Mouse (Mus musculus) layer of hippocampus, postnatal 36 days (tissue): ENCODE measurements at regions not wholly inside any gene's neighbourhood (a gene's known extent, or its start where the extent isn't known, plus 50 kb on each side); places are given as distances from the start of the nearest gene placed in this dataset.

ENCODE experiments used
- DNase-seq, 2 experiments: peaks; one replicate each; pipeline ENCODE4 v3.0.0; 2022

DNA sequence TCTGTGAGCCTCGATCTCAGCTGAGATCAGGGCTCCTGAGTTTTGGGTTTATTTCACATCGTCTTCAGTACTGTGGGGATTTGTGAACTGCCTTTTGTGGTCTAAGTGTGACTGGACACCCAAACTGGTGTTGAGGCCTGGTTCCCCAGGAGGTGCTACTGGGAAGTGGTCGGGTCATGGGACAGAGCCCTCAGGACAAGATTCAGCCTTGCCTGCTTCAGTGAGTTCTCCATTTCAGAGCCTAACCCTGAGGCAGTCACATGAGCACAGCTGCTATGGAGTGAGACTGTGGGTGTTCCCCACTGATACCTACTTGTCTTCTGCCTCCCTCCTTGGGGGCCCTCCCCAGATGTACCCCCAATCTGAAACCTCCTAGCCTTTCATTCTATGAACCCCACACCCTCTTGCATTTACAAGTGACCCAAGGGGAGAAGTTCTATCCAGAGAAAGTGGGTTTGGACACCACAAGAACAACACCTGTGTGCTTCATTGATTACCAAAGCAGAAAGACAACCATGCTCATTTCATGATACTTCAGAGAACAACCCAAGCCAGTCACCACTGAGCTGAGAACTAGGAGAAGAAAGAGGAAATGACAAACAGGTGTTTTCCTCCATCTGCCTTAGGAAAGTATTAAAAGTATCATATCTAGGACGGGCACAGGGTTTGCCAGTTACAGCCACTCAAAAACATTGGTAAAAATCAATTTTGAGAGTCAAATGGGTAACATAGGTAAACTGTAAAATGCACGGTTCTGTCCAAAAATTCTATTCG lies 255.8 kb downstream of the Tle3 start:
- DNase-seq: no peak

DNA sequence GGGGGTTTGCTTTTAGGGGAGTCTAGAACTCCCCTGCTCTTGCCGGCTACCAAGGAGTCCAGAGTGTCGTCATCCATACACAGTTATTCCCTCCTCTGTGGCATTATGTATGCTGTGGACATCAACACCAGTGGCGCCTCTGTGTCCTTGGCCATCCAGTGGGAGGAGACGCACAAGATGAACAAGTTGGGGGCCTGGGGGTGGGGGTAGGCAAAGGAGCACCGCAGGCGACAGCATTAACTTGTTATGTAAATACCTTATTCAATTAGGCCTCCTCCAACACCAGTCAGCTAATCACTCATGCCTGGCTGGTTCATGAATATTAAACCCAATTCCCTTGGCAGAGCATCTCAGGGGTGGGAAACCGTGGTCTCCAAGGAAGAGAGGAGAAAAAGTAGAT lies 250.8 kb downstream of the Tle3 start:
- DNase-seq: peak in 1 of 2 experiments; percentile 9

DNA sequence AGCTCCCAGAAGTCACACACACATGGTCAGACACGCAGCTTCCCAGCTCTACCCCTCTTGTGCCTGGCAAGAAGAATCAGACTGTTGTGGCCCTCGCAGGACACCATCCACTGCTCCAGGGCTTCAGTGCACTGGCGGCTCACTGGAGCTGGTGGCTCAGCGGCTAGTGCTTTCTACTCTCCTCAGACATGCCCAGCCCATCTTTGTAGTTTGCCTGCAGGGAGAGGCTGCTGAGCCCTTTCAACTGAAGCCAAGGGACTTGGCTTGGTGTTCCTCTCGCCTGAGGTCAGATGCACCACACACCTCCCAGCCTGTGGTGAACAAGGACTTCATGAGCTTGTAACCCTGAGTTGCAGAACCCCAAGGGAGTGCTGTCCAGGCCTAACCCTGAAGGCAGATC lies 249.8 kb downstream of the Tle3 start:
- DNase-seq: no peak

DNA sequence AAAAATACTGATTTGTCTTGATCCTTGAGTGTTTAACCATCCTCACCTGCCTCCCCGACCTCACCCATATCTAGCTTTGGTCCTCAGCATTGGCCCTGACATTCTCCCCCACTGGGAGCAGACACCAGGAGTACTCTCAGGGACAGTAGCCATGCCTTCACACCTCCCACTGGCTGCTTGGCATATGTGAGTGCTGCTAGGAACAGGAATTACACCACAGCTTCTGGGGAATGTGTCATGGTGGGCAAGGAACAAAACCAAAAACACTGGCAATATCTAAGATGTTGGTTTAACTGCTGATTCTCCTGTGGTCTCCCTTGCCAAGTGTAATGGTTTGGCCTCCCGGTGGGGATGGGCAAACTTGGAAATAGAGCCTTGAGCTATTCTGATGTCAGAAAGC lies 248.6 kb downstream of the Tle3 start:
- DNase-seq: no peak

DNA sequence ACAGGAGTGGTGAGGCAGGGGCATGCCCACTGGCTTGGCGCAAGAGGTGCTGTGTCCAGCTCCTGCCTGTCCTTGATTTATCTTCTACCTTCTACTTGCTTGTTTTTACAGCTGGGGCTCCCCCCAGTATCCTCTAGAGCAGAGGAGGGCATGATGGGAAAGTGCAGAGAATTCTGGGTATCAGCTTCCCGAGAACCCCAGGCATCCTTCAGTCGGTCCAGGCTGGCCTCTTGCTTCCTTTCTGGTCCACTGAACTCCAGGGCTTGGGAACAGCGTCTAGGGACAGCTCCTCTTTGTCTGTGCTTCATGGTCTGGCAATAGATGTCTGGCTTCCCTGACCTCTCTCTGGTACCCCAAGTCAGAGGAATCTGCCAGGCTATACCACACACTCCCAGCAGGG lies 247.9 kb downstream of the Tle3 start:
- DNase-seq: no peak

DNA sequence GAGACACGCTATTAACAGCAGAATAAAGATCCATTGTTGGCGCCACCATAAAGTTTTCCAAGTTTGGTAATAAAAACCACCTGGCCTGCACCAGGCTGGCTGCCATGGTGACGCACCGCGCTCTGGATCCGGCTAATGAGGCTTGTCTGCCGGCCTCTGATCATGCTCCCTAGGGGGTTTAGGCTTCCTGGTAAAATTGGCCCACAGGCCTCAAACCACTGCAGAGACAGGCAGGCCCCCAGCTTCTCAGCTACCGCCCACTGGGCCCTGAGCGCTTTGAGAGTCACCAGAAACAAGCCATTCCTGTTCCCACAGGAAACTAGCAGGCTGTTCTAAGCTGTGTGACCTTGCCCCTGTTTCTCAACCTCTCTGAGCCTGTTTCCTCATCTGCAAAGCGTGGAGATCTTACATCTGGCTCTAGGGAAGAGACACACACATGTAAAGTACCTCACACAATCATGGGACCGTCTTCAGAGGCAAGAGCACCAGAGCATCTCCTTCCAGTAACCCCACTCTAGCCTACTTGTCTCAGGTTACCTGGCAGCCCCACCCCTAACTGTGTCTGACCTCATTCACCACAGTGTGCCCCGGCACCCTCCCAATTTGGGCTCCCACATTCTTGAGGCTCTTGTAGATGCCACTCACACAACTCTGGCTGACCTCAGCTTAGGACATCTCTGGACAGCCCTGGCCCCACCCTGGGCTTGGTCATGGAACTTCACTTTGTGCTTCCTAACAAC lies 246.5 kb downstream of the Tle3 start:
- DNase-seq: peak; percentile 11 to 43

DNA sequence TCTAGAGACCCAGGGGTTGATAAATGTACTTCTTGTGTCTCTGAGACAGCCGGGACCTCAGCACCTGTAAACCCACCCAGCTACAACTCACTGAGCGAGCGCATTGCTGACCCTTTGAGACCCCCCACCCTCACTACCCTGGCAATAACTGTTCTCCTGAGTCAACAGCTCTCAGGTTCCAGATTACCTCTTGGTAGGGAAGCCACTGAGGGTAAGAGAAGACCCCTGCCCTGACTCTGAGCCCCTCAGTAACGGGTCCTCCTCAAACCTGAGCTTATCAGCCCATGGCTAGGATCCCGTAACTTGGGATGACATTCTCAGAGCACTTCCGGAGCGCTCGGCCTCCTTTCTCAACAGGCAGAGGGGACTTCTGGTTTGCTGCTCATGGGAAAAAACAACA lies 245.8 kb downstream of the Tle3 start:
- DNase-seq: no peak

DNA sequence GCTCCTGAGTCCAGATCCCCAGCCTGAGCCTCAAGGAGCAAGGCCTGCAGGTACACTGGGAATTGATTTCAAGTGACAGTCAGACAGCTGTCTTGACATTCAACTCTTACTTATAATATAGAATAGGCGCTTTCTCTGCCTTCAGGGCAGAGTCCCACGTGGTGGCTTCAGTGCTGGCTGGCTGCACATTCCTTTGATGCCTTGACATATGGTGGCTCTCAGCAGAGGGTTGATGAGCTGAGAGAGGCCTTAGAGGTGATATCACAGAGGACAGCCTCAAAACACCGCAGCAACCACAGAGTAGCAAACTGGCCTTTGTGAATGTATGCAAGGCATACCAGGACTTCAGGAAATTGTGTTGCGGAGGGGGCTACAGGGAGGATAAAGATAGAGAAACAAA lies 243.4 kb downstream of the Tle3 start:
- DNase-seq: no peak

DNA sequence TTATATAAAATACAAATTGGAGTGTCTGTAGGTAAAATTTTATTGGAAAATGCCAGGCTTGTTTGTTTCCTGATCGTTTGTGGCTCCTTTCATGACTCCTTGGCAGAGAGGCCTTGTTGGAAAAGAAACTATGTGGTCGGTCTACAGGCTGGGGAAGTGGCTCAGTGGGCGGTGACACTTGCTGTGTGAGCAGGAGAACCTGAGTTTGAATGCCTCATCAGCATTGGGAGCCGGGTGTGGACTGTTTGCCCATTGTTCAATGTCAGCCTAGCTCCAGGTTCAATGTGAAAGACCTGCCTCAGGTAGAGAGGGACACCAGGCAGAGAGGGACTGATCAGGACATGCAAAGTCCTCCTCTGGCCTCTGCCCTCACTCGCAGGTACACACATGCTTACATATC lies 235.4 kb downstream of the Tle3 start:
- no peak for DNase-seq

DNA sequence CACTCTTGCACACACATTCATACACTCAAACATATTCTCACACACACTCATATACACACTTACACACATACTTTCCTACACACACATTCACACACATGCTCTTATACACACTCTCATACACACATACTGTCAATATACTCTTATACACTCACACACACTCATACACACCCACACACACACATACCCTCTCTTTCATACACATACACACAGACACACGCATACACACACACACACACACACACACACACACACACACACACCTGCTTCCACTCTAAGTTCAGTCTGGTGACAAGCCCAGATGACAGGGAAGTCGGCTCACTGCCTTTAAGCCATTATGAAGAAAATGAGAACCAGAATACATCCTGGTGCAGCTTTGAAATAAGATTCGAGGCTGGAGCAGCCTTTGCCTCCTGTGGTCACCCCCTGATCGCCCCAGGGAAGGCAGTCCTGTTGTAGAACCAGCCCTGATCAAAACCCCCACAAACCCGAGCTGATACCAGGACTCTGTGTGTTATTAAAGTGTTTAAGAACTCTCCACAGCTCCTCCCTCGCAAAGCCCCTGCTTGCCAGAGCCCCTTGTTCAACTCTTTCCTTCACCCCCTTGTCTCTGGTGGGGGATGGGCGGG lies 230.3 kb downstream of the Tle3 start:
- DNase-seq: no peak

DNA sequence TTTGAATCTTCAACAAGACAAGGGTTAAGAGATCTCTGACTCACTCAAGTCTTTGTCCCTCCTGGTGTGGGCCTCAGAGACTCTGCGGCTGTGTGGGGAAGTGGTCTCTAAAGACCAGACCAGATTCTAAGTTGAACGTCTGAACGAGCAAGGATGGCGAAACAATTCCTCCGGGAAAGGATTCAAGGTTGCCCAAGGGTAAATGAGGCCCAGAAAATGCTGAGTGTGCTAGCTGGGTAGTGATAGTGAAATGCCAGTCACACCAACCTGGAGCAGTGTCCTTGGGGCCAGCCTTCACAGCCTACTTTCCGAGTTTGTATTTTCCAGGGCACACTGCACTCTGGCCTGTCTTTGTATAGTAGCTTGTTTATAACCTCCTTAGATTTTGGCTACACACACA lies 229.7 kb downstream of the Tle3 start:
- no peak for DNase-seq

DNA sequence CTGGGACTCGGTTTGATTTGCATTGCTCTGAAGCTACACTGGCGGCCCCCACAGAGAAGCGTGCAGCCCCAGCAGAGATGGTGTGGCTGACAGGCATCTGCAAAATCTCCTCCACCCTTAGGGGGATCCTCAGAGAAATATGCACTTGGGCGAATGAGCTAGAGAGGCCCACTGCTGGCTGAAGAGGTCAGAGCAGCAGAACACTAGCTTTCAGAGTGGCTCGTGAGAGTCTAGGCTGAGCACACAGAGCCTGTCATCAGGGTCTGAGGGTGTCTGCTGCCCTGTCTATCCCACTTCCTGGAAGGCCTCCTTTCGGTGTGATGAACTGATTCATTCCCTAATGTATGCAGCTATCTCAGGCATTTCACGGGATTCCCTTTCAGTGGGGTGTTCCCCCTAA lies 225.1 kb downstream of the Tle3 start:
- DNase-seq: no peak

DNA sequence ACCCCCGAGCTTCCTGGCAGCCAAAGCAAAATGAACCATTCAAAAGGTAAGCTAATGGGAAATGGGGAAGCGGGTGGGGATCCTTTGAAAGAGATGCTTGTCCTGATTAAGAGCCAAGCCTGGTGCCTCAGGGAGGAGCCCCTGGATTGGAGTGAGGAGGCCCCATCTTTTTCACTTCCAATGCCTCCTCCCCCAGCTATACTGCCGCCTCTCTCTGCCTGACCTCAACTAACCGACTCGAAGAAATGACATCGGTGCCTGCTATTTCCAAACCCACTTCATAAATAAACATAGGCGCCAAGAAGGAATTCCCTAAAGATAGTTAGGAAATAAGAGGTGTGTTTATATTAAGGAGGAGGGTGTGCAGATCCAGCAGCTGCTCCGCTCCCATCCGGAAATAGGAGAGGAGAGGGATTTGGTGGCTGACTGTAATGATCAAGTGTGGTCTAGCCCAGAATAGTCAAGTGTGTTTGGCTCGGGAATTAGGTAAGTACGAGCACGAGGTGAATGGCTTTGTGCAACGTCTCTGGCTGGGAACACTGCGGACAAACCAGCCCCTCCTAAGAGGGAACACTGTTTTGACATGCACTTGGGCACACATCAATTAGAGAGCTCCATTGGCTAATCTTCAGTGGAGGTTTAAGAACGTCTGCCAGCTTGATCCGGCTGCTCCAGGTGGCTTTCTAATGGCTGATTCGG lies 224.4 kb downstream of the Tle3 start:
- DNase-seq: no peak

DNA sequence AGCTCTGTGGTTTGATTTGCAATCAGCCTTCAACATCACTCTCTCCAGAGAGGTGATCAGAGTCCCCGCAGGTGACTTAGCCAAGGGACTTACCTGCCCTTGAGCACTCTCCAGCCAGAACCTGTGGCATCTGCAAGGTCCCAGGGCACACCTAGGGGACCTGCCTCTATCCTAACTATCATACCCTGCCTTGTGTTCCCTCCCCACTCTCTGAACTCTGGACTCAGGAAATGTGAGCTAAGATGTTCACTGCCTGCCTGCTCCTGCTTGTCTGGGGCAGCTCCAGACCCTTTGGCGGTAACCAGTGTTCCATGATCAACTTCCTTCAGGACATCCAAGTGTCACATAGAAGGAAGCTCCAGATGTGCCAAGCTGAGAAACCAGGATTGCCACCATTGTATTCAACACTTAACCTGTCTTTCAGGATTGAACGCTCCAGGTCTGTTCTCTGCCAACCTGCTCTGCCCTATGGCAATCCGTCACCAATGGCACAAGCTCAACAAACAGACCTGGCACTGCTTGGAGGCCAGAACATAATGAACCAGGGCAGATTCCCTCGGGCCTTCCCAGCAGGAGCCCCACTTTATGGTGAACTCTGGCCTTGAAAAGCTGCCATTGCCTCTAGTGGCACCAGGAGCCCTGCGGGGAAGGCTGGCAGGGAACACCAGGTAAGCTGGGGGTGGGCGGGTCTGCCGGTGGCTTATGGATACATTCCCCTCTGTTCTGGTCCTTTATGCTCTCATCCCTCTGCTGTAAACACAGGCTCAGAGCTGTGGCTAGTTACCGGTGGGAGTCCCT lies 223.2 kb downstream of the Tle3 start:
- DNase-seq: no peak

DNA sequence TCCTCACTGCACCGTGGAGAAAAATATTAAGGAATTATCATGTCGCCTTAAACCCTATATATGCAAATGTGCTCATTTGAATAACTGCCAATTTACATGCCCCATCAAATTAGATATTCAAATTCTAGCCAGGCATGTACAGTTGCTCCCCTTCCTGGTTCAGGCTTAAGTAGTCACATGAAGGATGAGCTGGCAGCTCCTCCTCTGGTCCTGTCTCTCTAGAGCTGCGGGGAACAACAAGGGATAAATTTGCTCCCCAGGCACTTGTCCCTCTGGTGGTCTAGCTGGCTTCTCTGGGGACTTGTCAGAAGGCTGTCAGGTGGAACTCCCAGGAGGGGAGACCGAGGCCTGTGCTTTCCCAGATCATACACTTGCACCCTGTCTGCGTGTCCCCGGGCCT lies 221.8 kb downstream of the Tle3 start:
- no peak for DNase-seq

DNA sequence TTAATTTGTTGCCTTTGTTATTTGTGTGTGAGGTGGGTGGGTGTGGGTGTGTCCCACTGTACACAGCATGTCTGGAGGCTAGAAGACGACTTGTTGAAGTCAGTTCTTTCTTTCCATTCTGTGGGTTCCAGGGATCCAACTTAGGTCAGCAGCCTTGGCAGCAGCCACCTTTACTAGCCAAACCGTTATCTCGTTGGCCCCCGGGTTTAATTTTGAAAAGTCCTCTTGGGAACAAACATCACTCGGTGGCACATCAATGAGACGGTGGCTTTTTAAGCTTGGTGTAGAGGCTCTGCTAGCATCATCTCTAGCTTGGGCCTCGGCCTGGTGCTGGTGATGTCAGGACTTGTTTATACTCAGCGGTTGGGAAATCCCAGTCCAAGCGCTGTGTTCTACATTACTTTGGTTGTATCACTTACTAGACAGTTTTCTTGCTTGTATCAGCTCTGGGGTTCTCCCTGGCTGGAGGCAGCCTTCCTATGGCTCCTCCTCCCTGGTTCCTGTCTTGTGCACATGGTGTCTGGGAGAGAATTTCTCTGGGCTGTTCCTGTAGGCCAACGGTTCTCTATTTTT lies 217.6 kb downstream of the Tle3 start:
- DNase-seq: no peak

DNA sequence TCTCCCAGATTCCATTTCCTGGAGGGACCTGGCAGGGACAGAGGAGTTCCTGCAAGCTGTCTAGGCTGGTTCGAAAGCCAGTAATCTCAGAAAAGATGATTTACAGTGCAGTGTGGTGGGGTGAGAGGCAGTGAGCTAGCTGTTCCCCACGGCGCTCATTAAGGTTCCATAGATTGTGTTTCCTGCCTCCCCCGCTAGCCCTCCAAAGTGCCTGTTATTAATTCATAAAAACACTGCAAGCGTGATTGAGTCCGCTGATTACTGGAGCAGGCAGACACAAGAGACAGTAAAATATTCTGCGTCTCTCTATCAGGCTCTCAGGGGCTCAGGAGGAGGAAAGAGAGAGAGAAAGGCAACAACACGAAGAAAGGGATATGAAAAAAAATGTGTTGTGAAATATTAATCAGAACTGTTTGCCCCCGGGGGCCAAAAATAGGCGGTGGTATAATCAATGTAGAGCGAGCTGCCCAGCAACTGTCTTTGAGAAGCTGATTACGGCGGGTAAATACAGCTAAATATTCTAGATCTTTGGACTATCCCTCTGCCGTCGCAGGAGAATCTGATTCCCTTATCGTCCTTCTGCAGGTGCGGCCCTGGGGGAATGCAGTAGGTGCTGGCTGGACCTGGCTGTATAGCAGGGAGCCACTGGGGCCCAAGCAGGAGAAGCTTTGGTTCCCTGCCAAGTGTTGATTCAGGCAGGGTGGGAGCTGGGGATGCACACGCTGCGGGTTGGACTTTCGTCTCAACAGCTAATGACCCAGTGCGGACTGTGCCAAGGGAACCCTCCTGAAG lies 211.3 kb downstream of the Tle3 start:
- no peak for DNase-seq

DNA sequence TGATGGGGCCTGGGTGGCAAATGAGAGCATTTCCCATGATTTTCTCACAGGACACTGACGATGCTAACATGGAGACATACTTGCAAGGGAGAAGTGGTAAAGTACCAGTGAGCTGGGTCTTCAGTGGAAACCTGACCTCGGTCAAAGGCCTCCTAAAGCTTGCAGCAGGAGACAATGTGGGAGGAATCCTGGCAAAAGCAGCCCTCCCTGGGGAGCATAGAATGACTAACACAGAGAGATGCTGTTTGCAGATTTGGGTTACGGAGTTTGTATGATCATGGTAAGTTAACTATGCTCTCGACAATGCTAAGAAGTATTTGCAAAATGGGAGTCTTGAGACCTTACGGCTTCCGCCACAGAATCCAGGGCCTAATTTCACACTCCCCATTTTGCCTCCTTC lies 208.9 kb downstream of the Tle3 start:
- DNase-seq: no peak

DNA sequence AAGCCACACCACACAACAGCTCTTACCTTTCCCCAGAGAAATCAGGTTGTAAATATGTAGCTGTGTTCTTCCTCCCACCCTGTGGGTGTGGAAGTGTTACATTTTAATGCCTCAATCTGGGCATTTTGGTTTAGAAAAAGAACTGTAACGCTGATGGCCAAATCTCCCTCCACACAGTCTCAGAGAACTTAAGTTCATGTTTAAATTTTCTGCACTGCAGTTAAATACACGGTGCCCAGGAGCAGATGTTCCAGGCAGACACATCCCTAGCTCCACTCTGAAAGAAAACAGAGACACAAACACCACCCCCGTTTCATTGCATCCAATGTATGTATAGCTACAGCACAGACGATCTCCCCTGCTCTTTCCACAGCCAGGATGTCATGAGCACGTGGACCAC lies 206.1 kb downstream of the Tle3 start:
- no peak for DNase-seq

DNA sequence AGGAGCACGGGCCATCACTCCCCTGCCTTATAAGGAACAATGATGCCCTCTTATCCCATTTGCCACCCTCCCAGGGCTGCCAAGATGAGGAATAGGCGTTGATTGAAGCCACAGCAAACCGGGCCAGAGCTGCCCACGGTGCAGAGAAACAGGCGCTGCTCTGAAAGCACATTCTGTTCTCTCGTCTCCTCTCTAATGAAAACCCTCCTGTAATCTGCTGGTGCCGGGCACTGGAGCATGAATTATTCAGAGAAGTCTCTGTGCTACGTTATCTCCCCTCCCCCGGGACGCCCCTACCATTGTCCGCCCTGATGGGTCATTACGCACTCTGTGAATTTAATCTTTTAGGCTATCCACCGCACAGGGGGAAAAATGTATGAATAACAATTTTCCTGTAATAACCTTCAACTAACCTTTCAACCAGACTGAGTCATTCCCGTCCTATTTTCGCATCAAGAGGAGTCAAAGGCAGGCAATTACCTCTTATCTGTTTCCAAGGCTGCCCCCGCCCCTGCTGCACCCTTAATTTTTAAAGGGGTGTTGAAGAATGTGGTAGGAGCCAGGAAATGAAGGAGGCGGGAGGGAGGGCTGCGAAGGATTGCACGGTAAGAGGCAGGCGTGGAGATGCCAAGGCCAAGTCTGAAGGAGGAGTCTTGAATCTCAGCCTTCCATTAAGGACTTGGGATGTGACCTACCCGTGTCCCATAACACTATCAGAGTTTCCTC lies 201.6 kb downstream of the Tle3 start:
- DNase-seq: peak; percentile 71 to 80
